Mouse (Mus musculus): ENCODE data around the gene Prune2. TPM values are rescaled to one million over a fixed set of nuclear protein-coding genes. Genes with fewer than 3 reads are reported as not detected.

Prune2 gene
- total and polyA plus RNA-seq, 3 experiments: 1.6 to 33.7 (median 17.7) TPM

- no peak for DNase-seq
Measured at GRCm38 (mm10) chr19:17263679-17264370, 307.9 kb downstream of the Prune2 start.

DNA sequence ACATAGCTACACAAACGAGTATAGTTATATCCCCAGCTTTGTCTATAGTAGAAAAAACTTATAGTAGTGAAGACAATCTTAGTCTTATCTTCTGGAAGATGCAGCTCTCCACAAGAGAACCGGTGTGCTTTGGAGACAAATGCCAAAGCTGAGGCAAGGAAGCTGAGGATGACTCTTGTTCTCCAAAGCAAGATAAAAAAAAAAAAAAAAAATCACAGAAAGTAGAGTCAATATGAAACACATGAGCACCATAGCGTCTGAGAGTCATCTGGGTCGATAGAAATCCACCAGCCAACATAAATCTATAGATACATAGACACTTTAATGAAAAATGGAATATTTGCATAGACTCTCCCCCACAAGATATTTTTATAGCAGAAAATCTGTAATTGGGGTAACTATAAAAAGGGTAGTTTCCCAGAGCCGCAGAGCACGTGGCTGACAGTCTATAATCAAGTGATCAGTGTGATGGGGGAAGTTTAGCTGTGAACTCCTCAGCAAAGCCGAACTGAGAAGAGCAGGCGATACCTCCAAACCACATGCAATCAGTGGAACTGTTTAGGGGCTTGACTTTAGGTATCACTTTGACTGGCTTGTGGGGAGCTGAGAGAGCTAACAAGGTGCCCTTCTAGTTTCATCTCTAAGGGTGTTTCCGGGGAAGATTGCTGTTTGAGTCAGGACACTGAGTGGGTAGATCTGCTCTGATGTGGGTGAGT, 308.7 kb downstream of the Prune2 start:
- DNase-seq: no peak

DNA sequence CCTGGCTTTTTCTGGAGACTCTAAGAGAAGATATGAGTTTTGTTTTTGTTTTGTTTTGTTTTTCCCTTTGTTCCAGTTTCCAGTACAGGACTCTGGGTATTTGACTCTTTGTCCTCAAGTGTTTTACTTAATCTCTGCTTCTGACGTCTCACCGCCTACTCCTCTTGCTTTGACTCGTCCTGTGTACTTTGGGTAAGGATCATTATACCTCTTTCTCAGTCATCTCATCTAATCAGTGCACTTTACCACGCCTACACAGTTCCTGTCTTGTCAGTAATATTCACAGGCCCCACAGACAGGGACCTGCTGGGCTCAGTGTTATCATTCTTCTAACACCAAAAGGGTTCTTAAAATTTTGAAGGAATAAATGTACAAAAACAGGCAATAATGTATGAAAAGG, 312.8 kb downstream of the Prune2 start:
- no peak for DNase-seq

DNA sequence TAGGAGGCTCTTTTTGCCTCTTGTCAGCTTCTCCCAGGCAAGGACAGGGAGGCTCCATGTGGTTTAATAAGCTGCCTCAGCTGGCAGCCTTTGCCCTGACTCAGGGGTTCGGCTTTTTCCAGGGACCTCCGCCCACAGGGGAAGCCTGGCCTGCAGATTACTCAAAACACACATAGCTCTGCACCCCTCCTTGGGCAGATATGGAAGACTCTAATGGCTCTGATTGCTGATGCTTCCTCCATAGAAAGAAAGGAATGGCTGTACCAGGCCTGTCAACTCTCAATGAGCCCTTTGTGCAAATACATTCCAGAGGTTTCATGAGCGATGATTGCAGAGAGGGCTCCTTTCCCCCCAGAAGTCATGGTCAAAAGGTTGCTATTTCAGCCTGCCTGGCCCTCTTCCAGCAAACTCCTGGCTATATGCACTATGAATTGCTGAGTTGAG, 315.3 kb downstream of the Prune2 start:
- DNase-seq: no peak

- DNase-seq: no peak
Measured at GRCm38 (mm10) chr19:17272988-17273387, 317.1 kb downstream of the Prune2 start.

Other genes starting within 250 kb of the Prune2 start
- gene Vps13a, start 175.2 kb upstream of the Prune2 start, total RNA-seq (2021): 10 to 100 TPM; 26.2 to 31.5 TPM
- gene Vps13a, start 175.2 kb upstream of the Prune2 start, polyA plus RNA-seq (2012; rRNA removed): 0.45 and 0.55 TPM in 2 replicates
- gene Foxb2, start 82.3 kb upstream of the Prune2 start, total RNA-seq (2021): not detected
- gene Foxb2, start 82.3 kb upstream of the Prune2 start, polyA plus RNA-seq (2012; rRNA removed): not detected in 2 replicates